Mouse (Mus musculus) hindbrain, embryonic 14.5 days (tissue): ENCODE data around the gene Crybg3. TPM values are rescaled to one million over a fixed set of nuclear protein-coding genes. Genes with fewer than 3 reads are reported as not detected.
A peak's percentile ranks its signal among the peaks of the same experiment; 100 is the strongest.

Source experiments
- ATAC-seq: fragments of 200-750 bp; cut with Nextera tagmentation; 2 replicates; pipeline ENCODE4 v1.8.0; 2017; ENCODE audit warnings: moderate number of reproducible peaks, mild to moderate bottlenecking, moderate TSS enrichment, moderate library complexity; ENCODE audit not compliant: low FRiP score
- DNase-seq: peaks from one replicate; pipeline ENCODE4 v3.0.0-alpha.2; 2015; ENCODE audit warnings: low spot score
- H3K27ac ChIP-seq: fragments of 300-500 bp; sonication (generic); 2 replicates; pipeline ENCODE4 v1.5.1; 2014; ENCODE audit warnings: mild to moderate bottlenecking, moderate library complexity
- H3K27me3 ChIP-seq: fragments of 300-500 bp; sonication (generic); 2 replicates; pipeline ENCODE4 v1.6.1; 2014; ENCODE audit warnings: mild to moderate bottlenecking, low read length, mixed read lengths; ENCODE audit not compliant: control insufficient read depth, insufficient read depth
- H3K36me3 ChIP-seq: fragments of 300-500 bp; sonication (generic); replicated peaks from 2 replicates; pipeline ENCODE4 v1.6.1; 2014; ENCODE audit not compliant: control insufficient read depth, insufficient read depth
- H3K4me1 ChIP-seq: fragments of 300-500 bp; sonication (generic); replicated peaks from 2 replicates; pipeline ENCODE4 v1.6.1; 2014; ENCODE audit warnings: antibody characterized with exemption, low read length, mixed read lengths; ENCODE audit not compliant: control insufficient read depth, insufficient read depth
- H3K4me2 ChIP-seq: fragments of 300-500 bp; sonication (generic); replicated peaks from 2 replicates; pipeline ENCODE4 v1.6.1; 2014; ENCODE audit warnings: mild to moderate bottlenecking, moderate library complexity
- H3K4me3 ChIP-seq: fragments of 300-500 bp; sonication (generic); replicated peaks from 2 replicates; pipeline ENCODE4 v1.5.1; 2014; ENCODE audit warnings: mild to moderate bottlenecking, low read length
- H3K9ac ChIP-seq: fragments of 300-500 bp; sonication (generic); 2 replicates; pipeline ENCODE4 v1.6.1; 2014
- H3K9me3 ChIP-seq: fragments of 300-500 bp; sonication (generic); 2 replicates; pipeline ENCODE4 v1.6.1; 2016; ENCODE audit warnings: low read length; ENCODE audit not compliant: control insufficient read depth
- WGBS: fragments of 180-500 bp; shearing (Covaris S2); extraction: QIAGEN DNeasy Blood & Tissue Kit; methylation state at CpG from one replicate; pipeline ENCODE4 v1.1.7; 2014; 5-methylcytosine and 5-hydroxymethylcytosine counted together
- polyA plus RNA-seq: library from polyadenylated mRNA; unstranded; fragments of >200 nt; fragmentation: Nextera tagmentation; extraction: Ambion mirVana; gene quantifications from 2 replicates; pipeline ENCODE4 v1.2.1, GENCODE M21; 2014

Crybg3 gene
- polyA plus RNA-seq, 1 experiment from 2014 or later = 3.6 TPM

- WGBS = 14% methylated on average over 15 of the region's 15 CpGs
- Histone ChIP-seq H3K4me3 (peak overlapping the region; percentile 24), H3K9me3 (no peaks in the 10 kb centered on the region), H3K4me1 (peaks cover 6% of the 10 kb centered on the region), H3K36me3 (no peaks in the 10 kb centered on the region), H3K27me3 (0 out of 2 replicates have a peak, but pooled peaks cover 5% of the 10 kb centered on the region), H3K9ac (peak overlapping the region; percentile 6; the same call in 1 of the 2 replicates), H3K27ac (peak overlapping the region; percentile 57; the same call in 1 of the 2 replicates), H3K4me2 (peak overlapping the region; percentile 61)
- DNase-seq (peak; percentile 68), ATAC-seq (peak; percentile 90)
These were observed 3.5 kb upstream of the Crybg3 start for GRCm38 (mm10) chr16:59604078-59604781.

DNA sequence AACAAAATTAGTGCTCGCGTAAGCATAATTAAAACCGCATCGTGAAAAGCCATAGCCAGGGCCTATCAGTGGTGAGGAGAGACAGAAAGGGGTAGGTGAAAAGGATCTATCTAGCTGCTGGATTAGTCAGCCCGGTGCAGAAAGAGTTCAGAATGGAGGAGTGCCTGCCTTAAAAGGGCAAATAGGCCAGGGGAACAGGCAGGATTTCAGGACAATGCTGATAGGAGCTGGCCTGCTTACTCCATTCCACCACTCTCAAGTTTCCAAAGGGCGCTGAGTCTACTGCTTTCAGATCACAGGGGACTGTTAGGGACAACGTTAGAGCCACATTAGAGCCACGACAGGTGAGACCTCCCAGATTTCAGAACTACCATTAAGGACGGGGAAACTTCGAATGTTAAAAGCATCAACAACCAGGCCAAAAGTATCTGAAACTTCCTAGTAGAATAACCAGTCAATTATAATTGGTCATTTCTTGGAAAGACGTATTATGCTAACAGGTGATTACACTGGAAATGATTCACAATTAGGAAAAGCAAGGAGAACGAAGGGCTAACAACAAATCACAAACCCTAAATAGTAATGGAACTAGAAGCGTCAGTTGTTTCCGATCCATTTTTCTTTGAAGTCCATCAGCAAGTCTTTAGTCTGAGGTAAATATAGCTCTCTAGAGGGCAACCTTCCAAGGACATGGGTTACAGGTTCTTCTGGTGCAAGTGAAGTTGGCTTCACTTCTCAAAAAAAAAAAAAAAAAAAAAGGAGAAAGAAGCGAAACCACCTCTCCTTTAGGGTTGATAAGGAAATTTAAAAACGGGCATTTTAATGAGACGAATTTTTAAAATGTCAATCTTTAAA, 1.1 kb downstream of the Crybg3 start:
- Histone ChIP-seq H3K4me2 (peak overlapping the region; percentile 85), H3K9me3 (no peaks in the 10 kb centered on the region), H3K4me1 (peaks cover 6% of the 10 kb centered on the region), H3K4me3 (peak overlapping the region; percentile 84), H3K27ac (no peak overlapping the region; the same call in 1 of the 2 replicates), H3K27me3 (0 out of 2 replicates have a peak, but pooled peaks cover 5% of the 10 kb centered on the region), H3K36me3 (no peaks in the 10 kb centered on the region), H3K9ac (peak overlapping the region; percentile 64)
- ATAC-seq (0 out of 2 replicates have a peak, but pooled peaks have one; percentile 15), DNase-seq (no peak)
- WGBS = 22% methylated on average over 17 of the region's 17 CpGs

GRCm38 (mm10) chr16:59598997-59599396, 1.8 kb downstream of the Crybg3 start:
- Histone ChIP-seq H3K9me3 (no peaks in the 10 kb centered on the region), H3K9ac (no peak overlapping the region), H3K27me3 (0 out of 2 replicates have a peak, but pooled peaks cover 5% of the 10 kb centered on the region), H3K27ac (peak overlapping the region; percentile 28; the same call in 1 of the 2 replicates), H3K4me2 (peak overlapping the region; percentile 85), H3K4me3 (no peak overlapping the region), H3K4me1 (peaks cover under 1% of the 10 kb centered on the region; the same call in 1 of the 2 replicates), H3K36me3 (no peaks in the 10 kb centered on the region)
- DNase-seq (peak; percentile 37), ATAC-seq (no peak)
- WGBS = 36% methylated on average over 4 of the region's 4 CpGs

- H3K9me3 ChIP-seq = no peaks in the 10 kb centered on the region
- 97% methylated on average over 6 of the region's 6 CpGs for WGBS
- no peaks in the 10 kb centered on the region for H3K36me3 ChIP-seq
- no peak overlapping the region for H3K9ac ChIP-seq
- DNase-seq (no peak), ATAC-seq (no peak)
- no peaks in the 10 kb centered on the region for H3K4me1 ChIP-seq
- H3K27me3 ChIP-seq = 0 out of 2 replicates have a peak, but pooled peaks cover 5% of the 10 kb centered on the region
- no peak overlapping the region for H3K4me3 ChIP-seq
- no peak overlapping the region for H3K4me2 ChIP-seq
- H3K27ac ChIP-seq = no peak overlapping the region
These were observed 3.5 kb downstream of the Crybg3 start for GRCm38 (mm10) chr16:59597256-59597655.

- Histone ChIP-seq H3K4me3 (no peak overlapping the region), H3K9ac (no peak overlapping the region), H3K27me3 (no peaks in the 10 kb centered on the region), H3K4me1 (no peaks in the 10 kb centered on the region), H3K4me2 (no peak overlapping the region), H3K9me3 (no peaks in the 10 kb centered on the region), H3K27ac (no peak overlapping the region), H3K36me3 (no peaks in the 10 kb centered on the region)
- DNase-seq = no peak
- ATAC-seq = no peak
- WGBS = 83% methylated on average over 3 of the region's 3 CpGs
These were observed 6.1 kb downstream of the Crybg3 start for GRCm38 (mm10) chr16:59594714-59595113.

- Histone ChIP-seq H3K36me3 (no peaks in the 10 kb centered on the region), H3K27me3 (no peaks in the 10 kb centered on the region), H3K9ac (no peak overlapping the region), H3K4me1 (no peaks in the 10 kb centered on the region), H3K4me3 (no peak overlapping the region), H3K4me2 (no peak overlapping the region), H3K9me3 (no peaks in the 10 kb centered on the region), H3K27ac (no peak overlapping the region)
- ATAC-seq = no peak
- 89% methylated on average over 6 of the region's 6 CpGs for WGBS
- no peak for DNase-seq
These were observed 10.0 kb downstream of the Crybg3 start for GRCm38 (mm10) chr16:59590790-59591189.

- H3K27ac ChIP-seq = no peak overlapping the region
- H3K9me3 ChIP-seq = no peaks in the 10 kb centered on the region
- DNase-seq (no peak), ATAC-seq (no peak)
- H3K27me3 ChIP-seq = no peaks in the 10 kb centered on the region
- H3K4me1 ChIP-seq = no peaks in the 10 kb centered on the region
- no peak overlapping the region for H3K4me2 ChIP-seq
- H3K4me3 ChIP-seq = no peak overlapping the region
- no peaks in the 10 kb centered on the region for H3K36me3 ChIP-seq
- no peak overlapping the region for H3K9ac ChIP-seq
- WGBS = 94% methylated on average over 13 of the region's 13 CpGs
These were observed 12.3 kb downstream of the Crybg3 start for GRCm38 (mm10) chr16:59588351-59589025.

DNA sequence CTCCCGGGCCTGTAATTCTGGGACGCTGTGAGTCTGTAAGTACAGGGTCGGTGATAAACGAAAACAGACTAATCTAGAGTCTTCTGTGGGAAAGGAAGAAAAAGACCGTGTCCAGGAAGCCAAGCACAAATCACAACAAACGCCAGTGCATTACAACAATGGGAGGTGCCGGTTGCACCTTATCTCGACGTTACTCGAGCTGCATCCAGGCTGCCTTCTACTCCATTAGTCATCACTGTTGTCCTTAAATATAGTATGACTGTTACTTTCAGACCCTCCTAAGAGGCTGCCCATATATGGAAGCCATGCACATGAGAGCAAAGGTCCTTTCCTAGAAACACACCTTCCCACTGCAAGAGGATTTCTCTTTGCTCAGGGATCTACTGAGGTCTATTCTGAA, 13.0 kb downstream of the Crybg3 start:
- no peak overlapping the region for H3K27ac ChIP-seq
- no peaks in the 10 kb centered on the region for H3K4me1 ChIP-seq
- DNase-seq = no peak
- H3K9ac ChIP-seq = no peak overlapping the region
- 89% methylated on average over 10 of the region's 10 CpGs for WGBS
- no peaks in the 10 kb centered on the region for H3K27me3 ChIP-seq
- H3K4me3 ChIP-seq = no peak overlapping the region
- H3K4me2 ChIP-seq = no peak overlapping the region
- no peak for ATAC-seq
- H3K36me3 ChIP-seq = no peaks in the 10 kb centered on the region
- no peaks in the 10 kb centered on the region for H3K9me3 ChIP-seq

DNA sequence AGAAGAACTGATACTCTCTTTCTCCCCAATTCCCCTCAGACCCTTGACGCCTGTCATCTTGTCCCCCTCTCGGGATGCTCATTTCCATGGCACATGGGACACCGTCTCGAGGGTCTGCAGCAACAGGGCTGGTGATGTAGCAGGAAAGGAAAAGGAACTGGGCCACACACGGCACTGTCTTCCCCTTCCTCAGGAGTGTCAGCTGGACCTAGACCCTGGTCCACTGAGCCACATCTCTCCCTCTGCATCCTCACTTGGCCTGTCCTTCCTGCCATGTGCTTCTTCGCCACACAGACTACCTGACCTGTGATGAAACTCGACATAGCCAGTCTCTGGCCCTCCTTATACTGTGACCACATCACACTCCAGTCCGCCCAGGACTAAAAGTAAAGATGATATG, 13.9 kb downstream of the Crybg3 start:
- ATAC-seq = no peak
- Histone ChIP-seq H3K27ac (no peak overlapping the region), H3K27me3 (no peaks in the 10 kb centered on the region), H3K4me2 (no peak overlapping the region), H3K9me3 (no peaks in the 10 kb centered on the region), H3K4me3 (no peak overlapping the region), H3K9ac (no peak overlapping the region), H3K36me3 (no peaks in the 10 kb centered on the region), H3K4me1 (no peaks in the 10 kb centered on the region)
- 88% methylated on average over 8 of the region's 8 CpGs for whole genome bisulfite sequencing
- DNase-seq = no peak
